Mouse (Mus musculus) cerebellum, postnatal 4 days (tissue): ENCODE measurements around the gene Dhx40.
A peak's percentile ranks its signal among the peaks of the same experiment; 100 is the strongest.
"Not testable (repeated sequence)": the region's sequence is repeated elsewhere in the genome, so short reads cannot be mapped to it uniquely, and the experiment has no call there.

ENCODE experiments used
- DNase-seq, 2 experiments: peaks; one replicate each; pipeline ENCODE4 v3.0.0; 2022; ENCODE audit warnings: low spot score in 2 of 2, mixed read lengths in 1 of 2

Gene Dhx40

DNA sequence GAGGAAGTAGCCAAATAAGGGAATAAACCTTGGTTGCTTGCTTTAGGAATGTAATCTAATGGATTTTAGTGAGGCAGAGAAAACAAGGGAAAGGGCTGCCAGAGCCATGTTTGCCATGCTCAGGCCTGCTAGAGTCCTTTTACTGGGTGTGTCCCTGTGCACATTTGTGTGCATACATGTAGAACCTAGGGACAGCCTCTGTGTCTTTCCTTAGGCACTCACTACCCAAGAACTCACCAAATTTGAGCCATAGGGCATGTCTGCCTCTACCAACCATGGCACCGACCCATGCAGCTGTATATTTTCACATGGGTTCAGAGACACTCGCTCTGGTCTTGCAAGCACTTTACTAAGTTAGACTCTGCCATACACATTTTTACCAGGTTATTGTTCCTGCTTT, 11.4 kb upstream of the Dhx40 start:
- no peak for DNase-seq

- not testable (repeated sequence) for DNase-seq
Measured at GRCm38 (mm10) chr11:86816288-86816687, 8.7 kb upstream of the Dhx40 start.

GRCm38 (mm10) chr11:86814481-86814880, 6.9 kb upstream of the Dhx40 start:
- DNase-seq, result not testable (repeated sequence)

DNA sequence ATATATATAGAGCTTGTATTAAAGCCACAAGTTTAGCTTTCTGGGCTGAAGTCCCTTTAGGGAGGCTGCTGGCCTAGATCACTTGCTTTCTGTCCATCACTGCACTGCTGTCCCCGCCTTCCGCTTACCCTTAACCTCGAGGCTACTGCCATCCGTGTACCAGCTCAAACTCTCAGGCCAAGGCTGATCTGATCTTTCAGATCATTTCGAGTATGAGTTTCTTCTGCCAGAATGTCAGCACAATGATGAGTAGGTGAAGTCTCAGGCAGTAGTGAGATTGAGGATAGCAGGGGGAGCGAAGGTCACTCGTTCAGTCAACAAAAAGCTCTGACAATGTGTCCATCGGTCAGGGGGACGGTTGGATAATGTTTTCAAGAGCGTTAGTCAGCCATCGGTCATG, 5.7 kb upstream of the Dhx40 start:
- DNase-seq, result not testable (repeated sequence)

DNA sequence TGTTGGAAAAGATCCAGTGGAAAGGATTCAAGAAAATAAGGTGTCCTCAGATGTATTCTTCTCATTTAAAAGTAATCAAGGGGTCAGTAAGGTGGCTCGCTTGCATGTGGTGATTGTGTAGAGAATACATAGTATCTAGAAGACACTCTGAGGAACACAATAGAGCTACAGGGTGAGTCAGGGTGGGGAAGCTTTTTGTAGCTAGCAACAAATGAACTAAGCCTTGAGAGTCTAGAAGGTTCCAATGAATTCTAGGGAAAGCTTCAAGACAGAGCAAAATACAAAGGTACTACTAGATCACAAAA, 3.7 kb upstream of the Dhx40 start:
- DNase-seq, result no peak

DNA sequence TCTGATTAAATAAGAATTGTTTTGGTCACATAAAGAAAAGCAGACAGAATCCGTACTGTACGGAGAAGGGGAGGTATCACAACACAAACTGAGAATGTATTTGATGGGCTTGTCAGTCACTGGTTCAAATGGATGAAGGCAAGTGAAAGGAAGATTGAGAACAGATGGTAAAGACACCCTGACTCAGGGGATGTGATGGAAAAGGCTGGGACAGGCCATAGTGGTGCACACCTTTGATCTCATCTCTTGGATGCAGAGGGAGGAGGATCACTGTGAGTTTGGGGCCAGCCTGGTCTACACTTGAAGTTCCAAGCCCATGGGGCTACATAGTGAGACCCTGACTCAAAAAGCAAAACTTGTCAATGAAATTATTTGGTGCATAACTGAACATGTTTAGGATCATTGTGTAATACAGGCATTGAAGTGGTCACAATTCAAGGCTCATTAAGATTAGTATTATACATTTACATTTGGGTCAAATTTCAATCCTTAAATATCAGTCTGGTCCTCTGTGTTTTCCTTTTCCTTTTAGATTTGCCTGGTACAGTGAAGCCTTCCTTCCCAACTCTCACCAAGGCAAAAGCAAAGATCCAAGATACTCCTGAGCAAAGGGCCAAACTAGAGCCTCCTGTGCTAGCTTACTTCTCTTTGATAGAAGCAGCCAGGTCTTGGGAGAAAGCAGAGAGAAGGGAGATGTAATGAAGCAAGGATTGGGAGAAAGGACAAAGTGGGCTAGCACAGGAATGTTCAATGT, 3.2 kb upstream of the Dhx40 start:
- DNase-seq, result no peak

- no peak for DNase-seq
Measured at GRCm38 (mm10) chr11:86809828-86810227, 2.3 kb upstream of the Dhx40 start.

DNA sequence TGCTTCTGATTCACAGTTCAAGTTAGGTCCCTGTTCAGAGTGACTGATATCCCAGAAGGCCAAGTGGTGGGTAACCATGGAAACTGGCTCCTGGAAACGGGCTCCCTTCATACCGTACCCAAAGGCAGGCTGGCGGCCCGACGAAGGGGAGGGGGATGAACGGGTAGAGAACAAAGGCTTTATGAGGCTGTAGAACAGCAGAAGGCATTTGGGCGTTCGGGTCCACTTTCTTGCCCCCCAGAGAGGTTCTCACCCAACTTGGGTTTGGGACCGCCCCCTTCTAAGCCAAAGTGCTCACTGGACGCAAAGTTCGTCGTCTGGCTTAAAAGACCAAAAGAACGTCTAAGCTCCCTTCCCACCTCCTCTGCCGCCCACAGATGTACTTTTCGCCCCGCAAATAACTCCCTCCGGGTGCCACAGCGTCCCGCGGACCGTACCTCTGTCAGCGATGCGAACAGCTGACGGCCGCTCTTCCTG, 507 bp downstream of the Dhx40 start:
- DNase-seq, result peak; percentile 25 to 44

DNA sequence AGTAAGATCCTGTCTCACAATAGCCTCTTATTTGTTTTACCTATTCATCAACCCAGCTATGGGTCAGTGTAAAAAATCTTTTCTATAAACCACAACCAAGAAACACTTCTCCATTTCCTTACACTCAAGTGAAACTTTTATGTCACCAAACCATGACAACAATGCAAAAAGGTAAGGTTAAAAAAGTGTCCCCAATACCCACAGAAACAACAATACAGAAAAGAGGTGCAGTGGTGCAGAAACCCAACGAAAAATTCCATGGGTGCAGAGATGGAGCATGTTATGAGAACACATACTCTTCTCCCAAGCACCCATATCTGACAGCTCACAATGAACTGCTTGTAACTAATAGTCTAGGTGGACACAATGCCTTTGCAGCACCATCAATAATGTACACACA, 13.4 kb downstream of the Dhx40 start:
- DNase-seq, result no peak

- not testable (repeated sequence) for DNase-seq
Measured at GRCm38 (mm10) chr11:86787436-86787835, 20.1 kb downstream of the Dhx40 start.

GRCm38 (mm10) chr11:86785767-86786166, 21.8 kb downstream of the Dhx40 start:
- no peak for DNase-seq

DNA sequence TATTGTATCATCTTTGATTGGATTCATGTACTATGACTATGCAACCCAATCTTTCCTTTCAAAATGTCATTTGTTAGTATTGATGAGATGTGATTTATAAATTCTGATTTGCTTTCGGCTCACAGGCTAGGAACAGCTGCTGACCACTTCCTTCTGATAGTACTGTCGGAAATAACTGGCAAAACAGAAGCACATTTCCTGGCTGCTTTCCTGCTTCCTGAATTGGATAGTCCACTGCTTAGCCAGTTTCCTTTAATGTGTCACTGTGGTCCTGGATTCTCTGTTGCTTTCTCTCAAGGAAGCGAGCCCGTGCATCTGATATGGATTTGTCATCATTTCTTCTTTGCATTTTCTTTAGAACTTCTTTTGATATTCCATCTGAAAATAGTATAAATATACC, 37.7 kb downstream of the Dhx40 start:
- DNase-seq, result no peak

DNA sequence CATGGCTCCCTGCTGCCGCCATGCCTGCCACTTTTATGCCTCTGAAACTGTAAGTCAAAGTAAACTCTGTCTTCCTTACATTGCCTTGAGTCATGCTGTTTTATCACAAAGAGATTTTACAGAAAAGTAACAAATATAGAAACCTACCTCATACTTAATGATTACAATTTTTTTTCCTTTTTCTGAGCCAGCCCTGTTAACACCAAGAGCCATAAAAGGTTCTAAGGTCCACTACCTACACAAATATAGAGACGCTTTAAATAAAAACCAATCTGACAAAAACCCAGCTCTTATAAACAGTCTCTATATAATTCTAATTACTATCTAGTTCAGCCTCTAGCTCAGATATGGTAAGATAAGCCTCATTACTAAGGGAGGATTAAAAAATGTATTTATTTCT, 43.0 kb downstream of the Dhx40 start:
- DNase-seq, result no peak

- not testable (repeated sequence) for DNase-seq
Measured at GRCm38 (mm10) chr11:86763127-86763526, 44.4 kb downstream of the Dhx40 start.

GRCm38 (mm10) chr11:86760357-86760756, 47.2 kb downstream of the Dhx40 start:
- DNase-seq, result no peak

DNA sequence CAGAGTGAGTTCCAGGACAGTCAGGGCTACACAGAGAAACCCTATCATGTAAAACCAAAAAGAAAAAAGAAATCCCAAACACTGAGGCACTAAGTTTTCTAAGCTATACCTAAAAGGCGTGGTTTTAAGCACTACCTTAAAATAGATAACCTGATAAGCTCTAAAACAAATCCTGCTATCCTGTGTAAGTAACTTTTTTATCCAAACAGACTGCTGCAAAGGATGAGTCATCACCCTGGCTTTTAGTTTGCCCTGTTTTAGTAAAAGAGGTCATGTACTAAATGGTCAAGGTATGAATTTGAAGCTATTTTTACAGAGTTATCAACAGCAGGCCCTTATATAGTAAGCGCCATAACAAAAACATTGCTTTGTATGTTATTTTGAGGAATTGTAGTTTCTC, 47.7 kb downstream of the Dhx40 start:
- DNase-seq, result no peak

- no peak for DNase-seq
Measured at GRCm38 (mm10) chr11:86759226-86759625, 48.3 kb downstream of the Dhx40 start.

GRCm38 (mm10) chr11:86758559-86758958, 49.0 kb downstream of the Dhx40 start:
- DNase-seq, result no peak

DNA sequence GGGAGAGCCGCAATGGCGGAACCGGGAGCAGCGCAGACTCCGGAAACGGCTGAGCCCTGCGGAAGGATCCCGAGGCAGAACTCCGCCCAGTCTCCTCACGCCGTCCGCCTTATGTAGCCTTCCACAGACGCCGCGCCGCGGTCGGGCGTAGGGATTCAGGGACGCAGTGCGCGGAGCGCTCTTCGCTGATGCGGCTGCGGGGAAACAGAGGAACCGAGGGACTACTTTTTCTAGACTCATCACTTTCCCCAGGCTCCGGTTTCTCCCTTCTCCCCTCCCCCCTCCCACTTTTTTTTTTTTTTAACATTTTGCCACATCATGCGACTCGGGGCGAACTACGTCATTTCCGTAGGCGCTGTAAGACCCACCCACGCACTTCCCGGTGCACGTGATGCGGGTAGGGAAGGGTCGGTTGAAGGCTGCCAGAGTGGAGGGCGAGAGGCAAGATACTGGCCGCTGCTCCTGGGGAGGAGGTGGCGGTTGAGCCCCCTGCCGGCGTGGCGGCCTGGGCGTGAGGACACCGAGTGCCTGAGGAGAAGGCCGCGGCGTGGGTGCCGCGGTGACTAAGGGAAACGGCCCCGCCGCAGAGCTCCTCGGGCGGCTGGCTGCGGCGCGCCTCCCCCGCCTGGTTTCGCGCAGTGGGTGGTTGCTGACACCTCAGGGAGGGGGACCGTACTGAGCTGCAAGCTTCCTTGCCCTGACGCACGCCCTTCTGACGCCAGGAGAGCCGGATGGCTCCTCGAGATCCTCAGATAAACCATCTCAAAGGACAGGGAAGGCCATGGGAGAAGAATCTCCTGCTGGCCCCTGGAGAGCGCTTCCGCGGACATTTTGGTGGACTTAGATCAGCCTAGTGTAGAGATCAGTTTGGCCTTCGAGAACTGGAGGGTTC, 49.8 kb downstream of the Dhx40 start, which contains the start of gene Cltc:
Gene Cltc, minus strand, starts transcription at position 86 of the 892 bp plus-strand sequence.
- peak; percentile 94 to 96 for DNase-seq

GRCm38 (mm10) chr11:86757142-86757479, 50.4 kb downstream of the Dhx40 start:
- no peak for DNase-seq

DNA sequence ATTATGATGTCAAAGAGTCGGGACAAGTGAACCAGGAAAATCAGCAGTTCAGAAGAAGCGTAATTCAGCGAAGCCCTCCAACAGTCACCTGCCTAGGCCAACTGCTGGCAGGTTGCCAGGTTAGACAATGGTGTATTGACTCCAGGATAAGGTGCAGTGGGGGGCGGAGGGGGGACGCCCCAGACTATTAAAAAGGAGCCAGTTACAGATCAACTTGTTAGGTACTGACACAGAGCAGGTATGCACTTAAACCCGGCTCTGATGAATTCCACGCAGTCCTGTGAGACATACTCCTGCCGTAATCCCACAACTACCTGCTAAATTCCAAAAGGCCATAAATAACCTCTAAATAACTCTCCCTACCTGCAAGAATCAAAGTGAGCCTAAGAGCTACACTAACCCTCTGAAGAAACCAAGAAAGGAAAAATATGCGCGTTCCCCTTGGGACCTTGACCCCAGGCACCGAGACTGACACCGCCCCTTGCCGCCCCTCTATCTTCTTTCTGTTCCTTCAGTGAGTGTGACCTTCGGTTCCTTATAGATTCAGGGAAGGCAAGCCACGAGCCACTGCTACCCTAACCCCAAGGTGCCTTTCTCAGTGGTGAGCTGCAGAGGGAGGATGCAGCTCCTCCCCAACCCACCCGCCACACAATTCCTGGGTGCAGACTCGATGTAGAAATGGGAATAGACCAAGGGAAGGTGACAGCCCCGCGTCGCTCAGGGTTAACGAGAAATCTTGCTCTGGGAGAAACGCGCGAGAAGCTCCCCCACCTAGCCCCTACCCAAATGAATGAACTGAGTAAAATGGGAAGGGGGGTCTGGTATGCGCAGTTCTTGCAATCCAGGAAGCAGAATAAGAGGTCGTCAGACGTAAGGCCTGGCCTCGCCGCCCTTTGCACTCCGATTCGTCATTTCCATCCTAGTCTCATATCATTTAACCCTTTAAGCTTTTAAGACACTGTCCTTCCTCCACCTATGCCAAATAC, 51.1 kb downstream of the Dhx40 start:
- peak in 1 of 2 experiments; percentile 29 for DNase-seq

DNA sequence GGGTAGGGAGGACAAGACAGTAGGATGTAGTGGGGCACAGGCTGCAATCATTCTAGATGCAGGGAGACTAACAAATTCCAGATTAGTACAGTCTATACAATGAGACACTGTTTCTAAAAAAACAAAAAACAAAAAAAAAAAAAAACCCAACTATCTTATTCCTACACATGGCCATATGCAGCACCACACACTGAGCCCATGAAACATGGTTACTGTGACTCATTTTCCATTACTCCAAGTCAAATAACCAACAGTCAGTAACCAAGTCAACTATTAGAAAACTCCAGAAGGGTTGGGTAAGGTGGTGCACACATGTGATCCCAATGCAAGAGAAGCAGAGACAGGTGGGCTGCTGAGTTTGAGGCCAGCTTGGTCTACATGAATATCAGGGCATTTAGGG, 55.1 kb downstream of the Dhx40 start:
- DNase-seq, result no peak
